Mouse (Mus musculus): ENCODE results near the gene Kndc1.

- TF ChIP-seq CTCF (IDR thresholded peaks at IDR 0.05) (no peak), POLR2A (IDR thresholded peaks at IDR 0.05; ENCODE audit: insufficient read depth, low read depth, low read length) (no peak)
Observed at GRCm38 (mm10) chr7:139946032-139946431, 51.5 kb downstream of the Kndc1 start.

Data from heart, adult 2 months (tissue).